Mouse (Mus musculus): ENCODE results near the gene Cd2ap.

DNA sequence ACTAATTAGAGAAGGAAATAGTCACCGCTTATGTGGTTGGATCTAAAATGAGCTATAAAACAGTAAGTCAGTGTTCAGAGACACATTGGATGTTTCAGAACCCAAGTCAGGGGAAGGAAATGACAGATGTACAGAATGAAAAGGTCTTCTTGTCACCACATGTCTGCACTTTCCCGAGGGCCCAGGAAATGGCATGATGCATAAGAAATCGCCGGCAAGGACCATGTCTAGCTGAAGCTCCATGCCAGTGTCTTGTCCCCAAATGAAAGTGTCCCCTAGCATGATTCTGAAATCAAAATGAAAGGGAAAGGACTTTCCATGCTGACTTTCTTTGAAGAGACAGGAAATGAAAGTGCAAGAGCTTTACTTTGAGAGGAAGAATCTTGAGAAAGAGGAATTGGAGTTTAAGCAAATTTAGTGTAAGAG lies 10.8 kb upstream of the Cd2ap start:
- TF ChIP-seq CTCF (IDR thresholded peaks at IDR 0.05) (no peak), EP300 (IDR thresholded peaks at IDR 0.05; ENCODE audit: insufficient read depth, low read depth, low read length) (no peak)

All from heart, adult 2 months (tissue).